Comparison of ENCODE assay signal across 8 mouse cellular contexts in genomic region chr2:127133621-127134461, GRCm38 (mm10). TPM values are rescaled to one million over a fixed set of nuclear protein-coding genes. Genes with fewer than 3 reads are reported as not detected.
DNase-seq lines count a peak whose midpoint lies in the region; ATAC-seq lines count a peak whose summit lies in the region.

Ncaph (minus strand) TSS chr2:127133954.

- DNase-seq in R1 (ENCODE audit: low read depth, low spot score) = peak; percentile 92
- DNase-seq in cerebellum, postnatal 25 days = peak; percentile 94 to 96
- peak; percentile 90 to 93 for DNase-seq in frontal cortex, postnatal 36 days (ENCODE audit: low spot score in 2 of 2)
- peak; percentile 90 to 91 for DNase-seq in left cerebral cortex, adult 18-20 months (ENCODE audit: low spot score in 2 of 2)
- peak; percentile 90 for DNase-seq in right cerebral cortex, adult 18-20 months
- DNase-seq in urinary bladder, postnatal 10 days (ENCODE audit: low spot score) = peak; percentile 82

- peak; percentile 94 for ATAC-seq in hindbrain, embryonic 16.5 days

- H3K79me2 ChIP-seq in macrophage (ENCODE audit: inconsistent target) = peaks cover 47% of the 10 kb centered on the region

- peak within 1 kb of the TSS; percentile 74 for H3K27ac ChIP-seq in hindbrain, embryonic 16.5 days (ENCODE audit: low read depth, low read length)
- peak within 1 kb of the TSS; percentile 73 for H3K27ac ChIP-seq in macrophage

- H3K9me3 ChIP-seq in hindbrain, embryonic 16.5 days (ENCODE audit: control insufficient read depth, low read length) = no peaks in the 10 kb centered on the region

- peaks cover 10% of the 10 kb centered on the region for H3K4me1 ChIP-seq in hindbrain, embryonic 16.5 days (ENCODE audit: control insufficient read depth, insufficient read depth, low read depth, low read length)

- peak within 1 kb of the TSS; percentile 68 for H3K4me2 ChIP-seq in hindbrain, embryonic 16.5 days (ENCODE audit: low read length)

- no peaks in the 10 kb centered on the region for H3K27me3 ChIP-seq in hindbrain, embryonic 16.5 days (replicated peaks; ENCODE audit: control insufficient read depth, insufficient read depth, low read length)

- H3K36me3 ChIP-seq in hindbrain, embryonic 16.5 days (ENCODE audit: control insufficient read depth, insufficient read depth, low read length) = no peaks in the 10 kb centered on the region
- H3K36me3 ChIP-seq in macrophage (ENCODE audit: inconsistent target) = no peaks in the 10 kb centered on the region

- WGBS in hindbrain, embryonic 16.5 days = 1% methylated on average over 57 of the region's 57 CpGs
- WGBS in macrophage (ENCODE audit: missing documents) = 2% methylated on average over 57 of the region's 57 CpGs

- H3K9ac ChIP-seq in hindbrain, embryonic 16.5 days (ENCODE audit: low read depth, low read length) = peak within 1 kb of the TSS; percentile 72

- peak within 1 kb of the TSS; percentile 82 for H3K4me3 ChIP-seq in hindbrain, embryonic 16.5 days (ENCODE audit: low read length)
- H3K4me3 ChIP-seq in macrophage (ENCODE audit: inconsistent target) = peak within 1 kb of the TSS; percentile 75

RNA-seq across cellular contexts. Expression of gene Ncaph, which starts in this region (rescaled TPM):
- 14.5 and 19.8 TPM in 2 replicates for polyA plus RNA-seq in hindbrain, embryonic 16.5 days (2015; fragmentation: Nextera tagmentation; extraction: Ambion mirVana)
- total RNA-seq in left cerebral cortex, adult 18-20 months (2021) = 1 to 10 TPM in 1 of 2 experiments, under 1 TPM in 1; 0.91 to 1.0 TPM
- total RNA-seq in macrophage (2018; cell fraction: chromatin; rRNA removed) = 10 to 100 TPM in 10 of 26 experiments, 1 to 10 TPM in 13, under 1 TPM in 3; 0.61 to 25.6 (median 6.6) TPM
- total RNA-seq in macrophage (2018; cell fraction: cytosol; rRNA removed) = 10 to 100 TPM in 15 of 26 experiments, 1 to 10 TPM in 11; 4.6 to 23.5 (median 10.4) TPM
- 10 to 100 TPM in 7 of 26 experiments, 1 to 10 TPM in 19; 2.0 to 29.2 (median 5.3) TPM for total RNA-seq in macrophage (2018; cell fraction: nucleus; rRNA removed)
- 7.7 to 21.8 TPM (median 19.2 TPM) in 3 replicates for polyA plus RNA-seq in macrophage (2018)

Comparison
In these comparisons a context has a peak if more than half of its experiments do, and no peak if none do; other contexts are left out.
1. Peak in every context shown above with its lines: DNase-seq, ATAC-seq, H3K4me3 ChIP-seq and H3K27ac ChIP-seq.